Mouse (Mus musculus) olfactory bulb, adult 2 months (tissue): ENCODE measurements around the gene Angptl8. TPM values are rescaled to one million over a fixed set of nuclear protein-coding genes. Genes with fewer than 3 reads are reported as not detected.
"Not testable (repeated sequence)": the region's sequence is repeated elsewhere in the genome, so short reads cannot be mapped to it uniquely, and the experiment has no call there.

Experiments
- H3K27ac ChIP-seq: fragments of 200-500 bp; 2 replicates; pipeline ENCODE4 v1.5.1; 2012; ENCODE audit warnings: low read depth, low read length; ENCODE audit not compliant: insufficient read depth
- H3K4me1 ChIP-seq: fragments of 200-500 bp; 2 replicates; pipeline ENCODE4 v1.6.1; 2012; ENCODE audit warnings: low read length; ENCODE audit not compliant: control insufficient read depth, insufficient read depth
- H3K4me3 ChIP-seq: fragments of 200-500 bp; 2 replicates; pipeline ENCODE4 v1.5.1; 2012; ENCODE audit warnings: mild to moderate bottlenecking, low read depth, low read length, moderate library complexity; ENCODE audit not compliant: insufficient read depth
- CTCF ChIP-seq: fragments of 200-500 bp; IDR thresholded peaks from 2 replicates; pipeline ENCODE4 v1.5.1; 2012; ENCODE audit warnings: low read depth, mild to moderate bottlenecking, low read length, moderate library complexity; ENCODE audit not compliant: insufficient read depth
- POLR2A ChIP-seq: fragments of 200-500 bp; IDR thresholded peaks from 2 replicates; pipeline ENCODE4 v1.6.1; 2012; ENCODE audit warnings: mild to moderate bottlenecking, low read depth, low read length, moderate library complexity; ENCODE audit not compliant: insufficient read depth
- WGBS: fragments of 180-500 bp; shearing (Covaris S2); methylation state at CpG from one replicate; pipeline ENCODE4 v1.1.7; 2018; 5-methylcytosine and 5-hydroxymethylcytosine counted together
- polyA plus RNA-seq: library from polyadenylated mRNA; stranded (reverse); fragments of >200 nt; gene quantifications from 2 replicates; pipeline ENCODE4 v1.2.4, GENCODE M21; 2012; ENCODE audit warnings: low replicate concordance; ENCODE audit not compliant: missing spikeins, insufficient read depth, insufficient read length

Gene Angptl8
- polyA plus RNA-seq, 1 experiment, result not detected

GRCm38 (mm10) chr9:21852128-21853091 lies 17.1 kb downstream of the Angptl8 start, which contains the start of gene Dock6:
TSS of gene Dock6 (minus strand) at chr9:21852635.
- TF ChIP-seq CTCF (no peak), POLR2A (peak; percentile 25; the same call in 1 of the 2 replicates)
- Histone ChIP-seq H3K27ac (no peak within 1 kb of the TSS), H3K4me3 (peak within 1 kb of the TSS; percentile 46), H3K4me1 (peaks cover 16% of the 10 kb centered on the region)
- 3% methylated on average over 68 of the region's 68 CpGs for WGBS

DNA sequence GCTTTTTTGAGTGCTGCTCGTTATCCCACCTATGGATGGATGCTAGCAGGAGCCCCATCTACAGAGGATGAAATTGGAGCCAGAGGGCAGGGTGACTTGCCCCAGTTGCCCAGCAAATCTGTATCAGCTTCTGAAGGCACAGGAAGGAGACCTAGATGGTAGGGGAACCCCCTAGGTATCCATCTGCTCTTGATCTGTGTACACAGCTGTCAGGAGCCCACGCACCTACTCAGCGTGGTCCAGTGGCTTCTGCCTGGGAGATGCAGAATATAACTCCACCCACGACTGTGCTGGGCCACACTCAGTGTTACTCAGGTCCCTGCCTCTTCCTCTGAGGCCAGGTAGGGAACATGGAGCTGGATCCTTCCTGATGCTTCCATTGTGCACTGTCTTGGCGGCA lies 18.7 kb downstream of the Angptl8 start:
- 83% methylated on average over 5 of the region's 5 CpGs for WGBS
- no peak for TF ChIP-seq POLR2A
- no peak for TF ChIP-seq CTCF
- Histone ChIP-seq H3K27ac (no peak overlapping the region), H3K4me1 (peaks cover 13% of the 10 kb centered on the region), H3K4me3 (no peak overlapping the region)

DNA sequence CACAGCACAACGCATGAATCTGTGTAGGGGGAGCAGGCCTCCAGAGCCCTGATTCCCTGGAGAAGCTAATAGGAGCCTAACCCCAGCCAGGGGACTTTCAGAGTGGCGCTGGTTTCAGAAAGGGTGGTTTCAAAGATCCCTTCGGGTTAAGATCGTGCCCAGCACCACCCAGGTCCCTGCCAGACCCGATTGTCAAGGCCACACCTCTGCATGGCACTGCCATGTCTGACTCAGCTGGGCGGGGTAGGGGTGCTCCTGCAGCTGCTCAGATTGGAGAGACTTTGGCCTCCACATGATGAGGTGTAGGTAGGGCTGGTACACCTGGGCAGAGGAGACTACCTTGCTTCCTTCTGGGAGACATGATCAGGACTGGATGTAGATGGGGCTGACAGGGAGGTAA lies 19.6 kb downstream of the Angptl8 start:
- no peak for TF ChIP-seq POLR2A
- no peak for TF ChIP-seq CTCF
- 72% methylated on average over 6 of the region's 6 CpGs for WGBS
- no peak overlapping the region for H3K27ac ChIP-seq
- H3K4me1 ChIP-seq, result peaks cover 13% of the 10 kb centered on the region
- H3K4me3 ChIP-seq, result no peak overlapping the region

- no peak overlapping the region for H3K27ac ChIP-seq
- 77% methylated on average over 2 of the region's 2 CpGs for WGBS
Measured at GRCm38 (mm10) chr9:21857501-21857900, 22.2 kb downstream of the Angptl8 start.

GRCm38 (mm10) chr9:21858084-21858483 lies 22.8 kb downstream of the Angptl8 start:
- peaks cover 6% of the 10 kb centered on the region for H3K4me1 ChIP-seq
- 78% methylated on average over 6 of the region's 6 CpGs for WGBS
- H3K4me3 ChIP-seq, result no peak overlapping the region
- H3K27ac ChIP-seq, result no peak overlapping the region
- no peak for TF ChIP-seq CTCF

More at GRCm38 (mm10) chr9:21857501-21857900, 22.2 kb downstream of the Angptl8 start:
- Histone ChIP-seq H3K4me3 (no peak overlapping the region), H3K4me1 (peaks cover 12% of the 10 kb centered on the region)
- TF ChIP-seq POLR2A, result no peak
- TF ChIP-seq CTCF, result no peak

DNA sequence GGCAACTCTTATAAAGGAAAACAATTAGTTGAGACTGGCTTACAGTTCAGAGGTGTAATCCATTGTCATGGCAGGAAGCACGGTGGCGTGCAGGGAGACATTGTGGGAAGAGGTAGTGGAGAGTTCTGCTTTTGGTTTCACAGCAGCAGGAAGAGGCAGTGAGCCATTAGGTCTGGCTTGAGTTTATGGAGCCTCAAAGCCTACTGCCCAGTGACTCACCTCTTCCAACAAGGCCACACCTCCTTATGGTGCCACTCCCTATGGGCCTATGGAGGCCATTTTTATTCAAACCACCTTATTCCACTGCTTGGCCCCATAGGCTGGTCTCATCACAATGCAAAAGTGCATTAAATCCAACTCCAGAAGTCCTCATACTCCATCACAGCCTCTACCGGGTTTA lies 24.3 kb downstream of the Angptl8 start:
- Histone ChIP-seq H3K4me3 (no peak overlapping the region), H3K27ac (no peak overlapping the region), H3K4me1 (peaks cover 5% of the 10 kb centered on the region)
- TF ChIP-seq POLR2A (no peak), CTCF (no peak)
- WGBS, result 95% methylated on average over 3 of the region's 3 CpGs

DNA sequence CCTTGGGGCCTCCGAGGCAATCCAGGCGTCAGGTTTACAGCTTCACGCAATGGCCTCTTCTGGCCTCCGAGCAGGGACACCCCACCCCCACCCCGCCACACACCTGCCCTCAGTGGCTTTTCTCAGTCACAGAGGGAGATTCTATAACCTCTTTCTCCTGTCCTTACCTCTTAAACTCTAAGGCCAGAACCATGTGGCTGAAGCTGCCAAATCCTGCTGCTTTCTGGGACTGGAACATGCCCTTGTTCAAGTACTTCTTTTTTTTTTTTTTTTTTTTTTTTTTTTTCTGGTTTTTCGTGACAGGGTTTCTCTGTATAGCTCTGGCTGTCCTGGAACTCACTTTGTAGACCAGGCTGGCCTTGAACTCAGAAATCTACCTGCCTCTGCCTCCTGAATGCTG lies 25.0 kb downstream of the Angptl8 start:
- WGBS, result 72% methylated on average over 6 of the region's 6 CpGs
- H3K4me3 ChIP-seq, H3K27ac ChIP-seq, H3K4me1 ChIP-seq: not testable (repeated sequence)

DNA sequence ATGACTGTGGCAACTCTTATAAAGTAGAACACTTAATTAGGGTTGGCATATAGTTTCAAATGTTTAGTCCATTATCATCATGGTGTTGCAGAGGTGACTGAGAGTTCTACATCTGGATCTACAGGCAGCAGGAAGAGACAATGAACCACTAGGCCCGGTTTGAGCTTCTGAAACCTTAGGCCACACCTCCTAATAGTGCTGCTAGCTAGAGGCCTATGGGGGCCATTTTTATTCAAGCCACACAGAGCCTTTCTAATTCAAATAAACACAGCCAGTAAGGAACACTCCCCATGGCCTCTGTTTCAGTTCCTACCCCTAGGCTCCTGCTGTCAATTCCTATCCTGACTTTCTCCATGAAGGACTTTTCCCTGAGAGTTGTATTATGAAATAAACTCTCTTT lies 26.9 kb downstream of the Angptl8 start:
- WGBS, result 73% methylated on average over 1 of the region's 1 CpGs
- no peak overlapping the region for H3K27ac ChIP-seq
- no peak overlapping the region for H3K4me3 ChIP-seq
- TF ChIP-seq CTCF (no peak), POLR2A (no peak)
- 0 out of 2 replicates have a peak, but pooled peaks cover 2% of the 10 kb centered on the region for H3K4me1 ChIP-seq

GRCm38 (mm10) chr9:21865673-21866398 lies 30.5 kb downstream of the Angptl8 start:
- Histone ChIP-seq H3K4me3 (no peak overlapping the region), H3K27ac (no peak overlapping the region), H3K4me1 (0 out of 2 replicates have a peak, but pooled peaks cover 2% of the 10 kb centered on the region)
- TF ChIP-seq CTCF (no peak), POLR2A (no peak)
- WGBS, result 79% methylated on average over 5 of the region's 5 CpGs

GRCm38 (mm10) chr9:21866641-21867040 lies 31.3 kb downstream of the Angptl8 start:
- Histone ChIP-seq H3K4me1 (0 out of 2 replicates have a peak, but pooled peaks cover 2% of the 10 kb centered on the region), H3K27ac (no peak overlapping the region), H3K4me3 (no peak overlapping the region)
- no peak for TF ChIP-seq POLR2A
- TF ChIP-seq CTCF, result no peak
- 66% methylated on average over 2 of the region's 2 CpGs for WGBS
